Mouse (Mus musculus) stomach, postnatal 0 days (tissue): ENCODE measurements around the gene Nup160.

ENCODE experiments used
- CTCF ChIP-seq: IDR thresholded peaks from 2 replicates; pipeline ENCODE4 v1.5.1; 2016; ENCODE audit warnings: antibody characterized with exemption, low read depth, mild to moderate bottlenecking, moderate library complexity
- EP300 ChIP-seq: optimal IDR thresholded peaks from 2 replicates; pipeline ENCODE3; 2016; ENCODE audit warnings: antibody characterized with exemption

DNA sequence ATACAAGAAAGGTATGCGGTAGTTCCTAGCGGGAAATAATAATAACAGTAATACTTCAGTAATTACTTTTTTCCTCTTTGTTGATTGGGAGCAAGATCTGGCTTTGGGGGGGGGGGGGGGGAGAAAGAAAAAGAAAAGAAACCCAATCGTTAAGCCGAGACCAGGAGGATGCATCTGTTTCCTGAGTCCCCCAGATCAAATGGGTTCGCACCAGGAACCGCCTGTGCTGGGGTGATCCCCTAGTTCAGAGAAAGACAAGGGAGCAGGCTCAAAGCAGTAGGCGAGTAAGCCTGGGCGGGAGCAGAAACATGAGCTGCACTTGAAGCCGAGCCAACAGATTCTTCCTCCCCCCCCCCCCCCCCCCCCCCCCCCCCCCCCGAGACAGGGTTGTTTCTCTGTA, 24.9 kb upstream of the Nup160 start:
- no peak for TF ChIP-seq CTCF
- TF ChIP-seq EP300: no peak
